ENCODE assay signal across 8 mouse cellular contexts in the genomic region with DNA sequence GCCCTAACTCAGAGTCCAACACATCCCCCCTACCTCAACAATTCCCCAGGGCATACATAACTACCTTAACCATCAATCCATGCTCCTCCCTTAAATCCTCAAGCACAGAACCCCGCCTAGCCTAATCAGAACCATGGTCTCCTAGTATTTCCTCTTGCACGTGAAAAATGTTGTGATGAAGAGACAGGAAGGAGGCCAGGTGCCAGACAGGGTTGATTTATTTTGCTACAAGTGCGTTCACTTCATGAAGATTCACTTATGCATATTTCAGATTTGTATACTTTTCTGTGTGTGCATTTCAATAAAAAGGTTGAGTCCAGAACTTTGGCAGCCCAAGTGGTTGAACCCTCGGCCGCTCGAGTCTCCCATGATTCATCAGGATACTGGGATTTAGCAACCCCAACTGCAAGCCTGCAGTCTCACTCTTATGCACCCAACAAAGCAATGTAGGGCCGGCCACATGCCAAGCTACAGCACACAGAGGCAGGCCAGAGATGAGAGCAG. TPM values are rescaled to one million over a fixed set of nuclear protein-coding genes. Genes with fewer than 3 reads are reported as not detected.
A peak's percentile ranks its signal among the peaks of the same experiment; 100 is the strongest.
DNase-seq lines count a peak whose midpoint lies in the region; ATAC-seq and TF ChIP-seq lines count a peak whose summit lies in the region.

No protein-coding gene starts in this region.

- no peak for DNase-seq in liver, embryonic 11.5 days (ENCODE audit: low spot score)
- DNase-seq in liver, postnatal 0 days = no peak
- no peak for DNase-seq in right cerebral cortex, postnatal 25 days
- no peak for DNase-seq in retina, postnatal 1 day
- no peak for DNase-seq in right cerebral cortex, adult 18-20 months

- no peak for TF ChIP-seq CTCF in liver, postnatal 0 days (IDR thresholded peaks at IDR 0.05; ENCODE audit: low read depth)

- ATAC-seq in liver, embryonic 11.5 days (replicated peaks; ENCODE audit: low FRiP score) = no peak
- ATAC-seq in liver, postnatal 0 days = no peak; the same call in 1 of the 2 replicates
- ATAC-seq in forebrain, embryonic 13.5 days = no peak
- ATAC-seq in kidney, embryonic 16.5 days (ENCODE audit: low FRiP score, low TSS enrichment) = no peak; the same call in 1 of the 2 replicates
- no peak; the same call in 1 of the 2 replicates for ATAC-seq in neural tube, embryonic 14.5 days (ENCODE audit: low read depth)

- H3K4me3 ChIP-seq in liver, embryonic 11.5 days (ENCODE audit: low read depth, low read length) = peak overlapping the region; percentile 59
- no peak overlapping the region for H3K4me3 ChIP-seq in liver, postnatal 0 days (ENCODE audit: low read depth, low read length)
- H3K4me3 ChIP-seq in forebrain, embryonic 13.5 days = peak overlapping the region; percentile 65
- H3K4me3 ChIP-seq in kidney, embryonic 16.5 days (ENCODE audit: low read length) = peak overlapping the region; percentile 66
- peak overlapping the region; percentile 97 for H3K4me3 ChIP-seq in neural tube, embryonic 14.5 days (ENCODE audit: low read depth, low read length)

- no peak overlapping the region for H3K27ac ChIP-seq in liver, embryonic 11.5 days (ENCODE audit: low read depth, low read length)
- no peak overlapping the region for H3K27ac ChIP-seq in liver, postnatal 0 days (ENCODE audit: low read depth)
- no peak overlapping the region for H3K27ac ChIP-seq in forebrain, embryonic 13.5 days
- no peak overlapping the region for H3K27ac ChIP-seq in kidney, embryonic 16.5 days (ENCODE audit: low read length)
- peak overlapping the region; percentile 85 for H3K27ac ChIP-seq in neural tube, embryonic 14.5 days (ENCODE audit: low read depth, low read length)

- WGBS in liver, embryonic 11.5 days = 82% methylated on average over 7 of the region's 7 CpGs
- WGBS in liver, postnatal 0 days (ENCODE audit: insufficient replicate concordance) = 75% methylated on average over 7 of the region's 7 CpGs
- WGBS in forebrain, embryonic 13.5 days = 89% methylated on average over 7 of the region's 7 CpGs
- WGBS in kidney, embryonic 16.5 days = 77% methylated on average over 7 of the region's 7 CpGs
- 87% methylated on average over 7 of the region's 7 CpGs for WGBS in neural tube, embryonic 14.5 days

- H3K36me3 ChIP-seq in liver, embryonic 11.5 days (ENCODE audit: control insufficient read depth, insufficient read depth, low read length) = no peaks in the 10 kb centered on the region
- H3K36me3 ChIP-seq in liver, postnatal 0 days (replicated peaks; ENCODE audit: insufficient read depth, low read length) = no peaks in the 10 kb centered on the region
- 0 out of 2 replicates have a peak, but pooled peaks cover 4% of the 10 kb centered on the region for H3K36me3 ChIP-seq in forebrain, embryonic 13.5 days (ENCODE audit: poor library complexity, severe bottlenecking)
- no peaks in the 10 kb centered on the region for H3K36me3 ChIP-seq in kidney, embryonic 16.5 days (ENCODE audit: insufficient read depth, low read length)
- no peaks in the 10 kb centered on the region for H3K36me3 ChIP-seq in neural tube, embryonic 14.5 days (ENCODE audit: control insufficient read depth, insufficient read depth, low read length)

- peaks cover 11% of the 10 kb centered on the region; the same call in 1 of the 2 replicates for H3K4me1 ChIP-seq in liver, embryonic 11.5 days (replicated peaks; ENCODE audit: control insufficient read depth, insufficient read depth, low read length)
- H3K4me1 ChIP-seq in liver, postnatal 0 days (ENCODE audit: insufficient read depth) = peaks cover 10% of the 10 kb centered on the region
- peaks cover 16% of the 10 kb centered on the region for H3K4me1 ChIP-seq in forebrain, embryonic 13.5 days
- H3K4me1 ChIP-seq in kidney, embryonic 16.5 days (ENCODE audit: insufficient read depth, low read length) = peaks cover 20% of the 10 kb centered on the region
- peaks cover 10% of the 10 kb centered on the region for H3K4me1 ChIP-seq in neural tube, embryonic 14.5 days (ENCODE audit: control insufficient read depth, insufficient read depth, low read length)

- no peak for TF ChIP-seq EP300 in liver, postnatal 0 days (IDR thresholded peaks at IDR 0.05; ENCODE audit: low read depth)

- H3K27me3 ChIP-seq in liver, embryonic 11.5 days (replicated peaks; ENCODE audit: control insufficient read depth, insufficient read depth, low read length) = peaks cover 18% of the 10 kb centered on the region
- peaks cover 17% of the 10 kb centered on the region; the same call in 1 of the 2 replicates for H3K27me3 ChIP-seq in liver, postnatal 0 days (ENCODE audit: insufficient read depth, low read length)
- H3K27me3 ChIP-seq in forebrain, embryonic 13.5 days = no peaks in the 10 kb centered on the region
- H3K27me3 ChIP-seq in kidney, embryonic 16.5 days (ENCODE audit: insufficient read depth, low read length) = no peaks in the 10 kb centered on the region
- no peaks in the 10 kb centered on the region for H3K27me3 ChIP-seq in neural tube, embryonic 14.5 days (ENCODE audit: control insufficient read depth, insufficient read depth, low read length)

- no peak overlapping the region for H3K9ac ChIP-seq in liver, embryonic 11.5 days (ENCODE audit: low read depth, low read length)
- H3K9ac ChIP-seq in liver, postnatal 0 days (replicated peaks) = no peak overlapping the region
- no peak overlapping the region for H3K9ac ChIP-seq in forebrain, embryonic 13.5 days
- H3K9ac ChIP-seq in kidney, embryonic 16.5 days (replicated peaks; ENCODE audit: low read length) = no peak overlapping the region
- no peak overlapping the region for H3K9ac ChIP-seq in neural tube, embryonic 14.5 days (replicated peaks; ENCODE audit: low read depth, low read length)

- H3K9me3 ChIP-seq in liver, embryonic 11.5 days (ENCODE audit: control insufficient read depth, low read length) = no peaks in the 10 kb centered on the region
- no peaks in the 10 kb centered on the region for H3K9me3 ChIP-seq in liver, postnatal 0 days (ENCODE audit: low read length)
- no peaks in the 10 kb centered on the region; the same call in 1 of the 2 replicates for H3K9me3 ChIP-seq in forebrain, embryonic 13.5 days (replicated peaks)
- H3K9me3 ChIP-seq in kidney, embryonic 16.5 days (ENCODE audit: low read length) = no peaks in the 10 kb centered on the region
- H3K9me3 ChIP-seq in neural tube, embryonic 14.5 days (ENCODE audit: control insufficient read depth, low read length) = no peaks in the 10 kb centered on the region

- no peak overlapping the region for H3K4me2 ChIP-seq in liver, embryonic 11.5 days
- H3K4me2 ChIP-seq in liver, postnatal 0 days (ENCODE audit: low read depth, low read length) = no peak overlapping the region
- H3K4me2 ChIP-seq in forebrain, embryonic 13.5 days = peak overlapping the region; percentile 89
- peak overlapping the region; percentile 81 for H3K4me2 ChIP-seq in kidney, embryonic 16.5 days (replicated peaks; ENCODE audit: low read depth, low read length)
- H3K4me2 ChIP-seq in neural tube, embryonic 14.5 days (ENCODE audit: low read depth, low read length) = peak overlapping the region; percentile 80; the same call in 1 of the 2 replicates

RNA-seq across cellular contexts. Expression of a gene that starts 0.4 kb away (rescaled TPM):
- 9.2 and 9.3 TPM in 2 replicates for polyA plus RNA-seq in liver, embryonic 11.5 days (2014; fragmentation: Nextera tagmentation; extraction: Ambion mirVana)
- 3.1 and 3.7 TPM in 2 replicates for polyA plus RNA-seq in liver, postnatal 0 days (2015; fragmentation: Nextera tagmentation; extraction: Ambion mirVana)
- 41.8 and 45.3 TPM in 2 replicates for polyA plus RNA-seq in forebrain, embryonic 13.5 days (2015; fragmentation: Nextera tagmentation; extraction: Ambion mirVana)
- polyA plus RNA-seq in kidney, embryonic 16.5 days (2015; fragmentation: Nextera tagmentation; extraction: Ambion mirVana) = 25.0 and 26.9 TPM in 2 replicates
- 69.7 and 74.8 TPM in 2 replicates for polyA plus RNA-seq in neural tube, embryonic 14.5 days (2014; fragmentation: Nextera tagmentation; extraction: Ambion mirVana)

Comparison
In these comparisons a context has a peak if more than half of its experiments do, and no peak if none do; other contexts are left out.
1. H3K4me2 ChIP-seq: peak in forebrain, embryonic 13.5 days (single experiment), kidney, embryonic 16.5 days (single experiment) and neural tube, embryonic 14.5 days (single experiment); none in liver, embryonic 11.5 days (single experiment) and liver, postnatal 0 days (single experiment).